Mouse (Mus musculus) G1E (cell line): ENCODE data around the gene Olfr1130.

ENCODE experiments used
- CTCF ChIP-seq: IDR thresholded peaks from 2 replicates; pipeline ENCODE4 v1.5.1; 2012; ENCODE audit warnings: low read depth, low read length, inconsistent platforms, mixed read lengths
- GATA1 ChIP-seq: IDR thresholded peaks from 2 replicates; pipeline ENCODE4 v1.6.1; 2012; ENCODE audit warnings: borderline replicate concordance, low read length, inconsistent platforms, mixed read lengths
- GATA2 ChIP-seq: IDR thresholded peaks from 2 replicates; pipeline ENCODE4 v1.6.1; 2012; ENCODE audit warnings: low read depth, low read length, inconsistent platforms, borderline replicate concordance
- TAL1 ChIP-seq: conservative IDR thresholded peaks from 2 replicates; pipeline ENCODE4 v1.6.1; 2012; ENCODE audit warnings: low read depth, low read length, inconsistent platforms, mixed read lengths

DNA sequence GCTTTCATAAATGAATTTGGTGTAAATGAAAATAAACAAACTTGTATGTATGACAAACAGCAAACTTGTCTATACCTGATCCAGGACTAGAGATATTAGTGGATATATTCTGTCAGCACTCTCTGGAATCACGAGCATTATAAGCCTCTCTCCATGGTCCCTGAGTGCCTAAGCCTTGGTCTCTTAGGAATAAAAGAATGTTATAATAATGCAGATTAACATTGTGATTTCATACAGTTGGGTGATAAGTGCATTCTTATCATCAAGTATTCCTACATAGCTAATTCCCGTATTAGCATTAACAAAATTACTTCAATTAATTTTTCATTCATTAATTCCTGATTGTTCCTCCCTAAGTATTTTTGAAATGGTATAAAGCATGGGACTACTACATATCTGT is 52.3 kb downstream of the Olfr1130 start, which contains the start of gene Olfr1134:
- TF ChIP-seq CTCF = no peak
- TF ChIP-seq GATA1 = no peak
- TF ChIP-seq TAL1 = no peak
- TF ChIP-seq GATA2 = no peak
